Mouse (Mus musculus) midbrain, embryonic 11.5 days (tissue): ENCODE measurements around the gene Bpifb2. TPM values are rescaled to one million over a fixed set of nuclear protein-coding genes. Genes with fewer than 3 reads are reported as not detected.

Experiments used
- ATAC-seq: fragments of 200-750 bp; cut with Nextera tagmentation; 2 replicates; pipeline ENCODE4 v1.8.0; 2017; ENCODE audit warnings: moderate TSS enrichment, moderate library complexity; ENCODE audit not compliant: low FRiP score
- DNase-seq: peaks from one replicate; pipeline ENCODE4 v3.0.0; 2015; ENCODE audit warnings: low spot score; ENCODE audit errors: missing footprints
- H3K27ac ChIP-seq: fragments of 300-500 bp; sonication (generic); 2 replicates; pipeline ENCODE4 v1.5.1; 2014; ENCODE audit warnings: low read depth, low read length
- H3K27me3 ChIP-seq: fragments of 300-500 bp; sonication (generic); 2 replicates; pipeline ENCODE4 v1.6.1; 2014; ENCODE audit warnings: mild to moderate bottlenecking, low read length, moderate library complexity, mixed read lengths; ENCODE audit not compliant: control insufficient read depth, insufficient read depth
- H3K36me3 ChIP-seq: fragments of 300-500 bp; sonication (generic); 2 replicates; pipeline ENCODE4 v1.6.1; 2014; ENCODE audit warnings: mild to moderate bottlenecking, low read length, moderate library complexity, mixed read lengths; ENCODE audit not compliant: control insufficient read depth, insufficient read depth
- H3K4me1 ChIP-seq: fragments of 300-500 bp; sonication (generic); 2 replicates; pipeline ENCODE4 v1.6.1; 2014; ENCODE audit warnings: low read length; ENCODE audit not compliant: control insufficient read depth, insufficient read depth
- H3K4me2 ChIP-seq: fragments of 300-500 bp; sonication (generic); 2 replicates; pipeline ENCODE4 v1.6.1; 2014; ENCODE audit warnings: mild to moderate bottlenecking, moderate library complexity
- H3K4me3 ChIP-seq: fragments of 300-500 bp; sonication (generic); 2 replicates; pipeline ENCODE4 v1.5.1; 2014; ENCODE audit warnings: low read depth, low read length
- H3K9ac ChIP-seq: fragments of 300-500 bp; sonication (generic); 2 replicates; pipeline ENCODE4 v1.6.1; 2014; ENCODE audit warnings: low read length
- H3K9me3 ChIP-seq: fragments of 300-500 bp; sonication (generic); 2 replicates; pipeline ENCODE4 v1.6.1; 2016; ENCODE audit warnings: low read length; ENCODE audit not compliant: control insufficient read depth
- WGBS: fragments of 180-500 bp; shearing (Covaris S2); extraction: QIAGEN DNeasy Blood & Tissue Kit; methylation state at CpG from one replicate; pipeline ENCODE4 v1.1.7; 2014; 5-methylcytosine and 5-hydroxymethylcytosine counted together
- polyA plus RNA-seq: library from polyadenylated mRNA; unstranded; fragments of >200 nt; fragmentation: Nextera tagmentation; extraction: Ambion mirVana; gene quantifications from 2 replicates; pipeline ENCODE4 v1.2.1, GENCODE M21; 2014

Bpifb2 gene
- polyA plus RNA-seq, 1 experiment from 2014 or later: not detected

DNA sequence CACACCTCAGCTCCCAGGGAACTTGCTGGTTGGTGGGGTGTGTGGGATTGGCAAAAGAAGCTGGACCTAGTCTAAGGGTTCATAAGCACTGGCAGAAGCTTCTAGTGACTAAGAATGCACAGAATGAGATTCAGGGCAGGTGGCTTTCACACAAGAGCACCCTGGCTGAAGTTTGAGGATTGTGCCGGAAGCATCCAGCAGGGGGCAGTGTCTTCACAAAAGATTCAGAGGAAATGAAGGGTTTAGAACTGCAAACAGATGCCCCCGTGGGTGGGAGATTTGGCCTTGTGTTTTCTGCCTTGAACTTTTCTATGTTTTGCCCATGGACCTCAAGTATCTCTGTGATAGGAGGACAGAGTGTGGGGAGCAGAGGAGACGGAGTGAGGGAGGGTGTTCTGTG lies 68.7 kb downstream of the Bpifb2 start:
- no peak overlapping the region for H3K27ac ChIP-seq
- H3K36me3 ChIP-seq: no peaks in the 10 kb centered on the region
- no peak overlapping the region for H3K9ac ChIP-seq
- WGBS: 47% methylated on average over 3 of the region's 3 CpGs
- ATAC-seq (no peak), DNase-seq (peak; percentile 97)
- no peaks in the 10 kb centered on the region for H3K4me1 ChIP-seq
- no peak overlapping the region for H3K4me2 ChIP-seq
- no peak overlapping the region for H3K4me3 ChIP-seq
- H3K27me3 ChIP-seq: no peaks in the 10 kb centered on the region
- no peaks in the 10 kb centered on the region for H3K9me3 ChIP-seq

DNA sequence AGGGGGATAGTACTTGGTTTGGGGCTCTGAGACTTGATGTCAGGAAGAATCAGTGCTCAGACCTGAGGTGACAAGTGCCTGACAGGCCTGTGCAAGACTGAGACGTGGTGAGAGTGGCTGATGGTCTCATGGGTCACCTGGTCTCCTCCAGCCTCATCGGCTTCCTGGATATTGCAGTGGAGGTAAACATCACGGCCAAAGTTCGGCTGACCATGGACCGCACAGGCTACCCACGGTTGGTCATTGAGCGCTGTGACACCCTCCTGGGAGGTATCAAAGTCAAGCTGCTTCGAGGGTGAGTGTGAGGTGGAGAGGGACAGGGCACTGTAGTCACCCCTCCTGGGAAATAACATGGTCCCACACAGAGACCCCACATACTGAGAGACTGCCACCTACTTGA lies 69.7 kb downstream of the Bpifb2 start:
- no peak for ATAC-seq

More for the DNA sequence above, 69.7 kb downstream of the Bpifb2 start:
- no peak overlapping the region for H3K4me2 ChIP-seq
- no peak overlapping the region for H3K4me3 ChIP-seq
- H3K27me3 ChIP-seq: no peaks in the 10 kb centered on the region
- no peak overlapping the region for H3K9ac ChIP-seq
- DNase-seq: no peak
- 86% methylated on average over 8 of the region's 8 CpGs for WGBS
- H3K27ac ChIP-seq: no peak overlapping the region
- no peaks in the 10 kb centered on the region for H3K36me3 ChIP-seq
- H3K9me3 ChIP-seq: no peaks in the 10 kb centered on the region
- H3K4me1 ChIP-seq: no peaks in the 10 kb centered on the region

Other genes with a start within 250 kb of the Bpifb2 start
- gene Commd7, start 242.3 kb upstream of the Bpifb2 start, polyA plus RNA-seq: 64.9 and 65.4 TPM in 2 replicates
- gene Dnmt3b, start 225.6 kb upstream of the Bpifb2 start, polyA plus RNA-seq: 12.7 and 12.9 TPM in 2 replicates
- 0.07 TPM in 1 of 2 replicates, not detected in the other for gene Dnmt3c, start 178.4 kb upstream of the Bpifb2 start, polyA plus RNA-seq
- 394 and 463 TPM in 2 replicates for gene Mapre1, start 133.8 kb upstream of the Bpifb2 start, polyA plus RNA-seq
- 0.12 TPM in 1 of 2 replicates, not detected in the other for gene Efcab8, start 95.1 kb upstream of the Bpifb2 start, polyA plus RNA-seq
- not detected in 2 replicates for gene Sun5, start 4.0 kb upstream of the Bpifb2 start, polyA plus RNA-seq
- gene Bpifb6, start 25.3 kb downstream of the Bpifb2 start, polyA plus RNA-seq: not detected in 2 replicates
- gene Bpifb3, start 43.2 kb downstream of the Bpifb2 start, polyA plus RNA-seq: not detected in 2 replicates
- gene Bpifb4, start 63.2 kb downstream of the Bpifb2 start, polyA plus RNA-seq: 0.18 TPM in 1 of 2 replicates, not detected in the other
- gene Bpifa6, start 99.9 kb downstream of the Bpifb2 start, polyA plus RNA-seq: not detected in 2 replicates
- not detected in 2 replicates for gene Bpifa2, start 133.2 kb downstream of the Bpifb2 start, polyA plus RNA-seq